Mouse (Mus musculus) liver, adult 2 months (tissue): ENCODE data around the gene Adamtsl2. TPM values are rescaled to one million over a fixed set of nuclear protein-coding genes. Genes with fewer than 3 reads are reported as not detected.

Source experiments
- DNase-seq: peaks from one replicate; pipeline ENCODE4 v3.0.0-alpha.2; 2011; ENCODE audit warnings: low read depth, low spot score; ENCODE audit errors: extremely low read depth
- H3K27ac ChIP-seq: fragments of 200-500 bp; replicated peaks from 2 replicates; pipeline ENCODE4 v1.5.1; 2012; ENCODE audit warnings: low read depth, mild to moderate bottlenecking, control low read depth, inconsistent platforms, low read length; ENCODE audit not compliant: insufficient read depth
- H3K27me3 ChIP-seq: fragments of 200-500 bp; 2 replicates; pipeline ENCODE4 v1.6.1; 2012; ENCODE audit warnings: mild to moderate bottlenecking, moderate library complexity, low read length, inconsistent platforms; ENCODE audit not compliant: control insufficient read depth, insufficient read depth
- H3K36me3 ChIP-seq: fragments of 200-500 bp; 2 replicates; pipeline ENCODE4 v1.6.1; 2012; ENCODE audit warnings: low read length, inconsistent platforms; ENCODE audit not compliant: control insufficient read depth, insufficient read depth
- H3K4me1 ChIP-seq: fragments of 200-500 bp; 2 replicates; pipeline ENCODE4 v1.6.1; 2011; ENCODE audit warnings: low read length; ENCODE audit not compliant: control insufficient read depth, insufficient read depth
- H3K4me3 ChIP-seq: fragments of 200-500 bp; 2 replicates; pipeline ENCODE4 v1.5.1; 2011; ENCODE audit warnings: low read depth, mild to moderate bottlenecking, control low read depth, low read length, moderate library complexity; ENCODE audit not compliant: insufficient read depth
- H3K79me2 ChIP-seq: fragments of 200-500 bp; 2 replicates; pipeline ENCODE4 v1.6.1; 2012; ENCODE audit warnings: inconsistent platforms, mild to moderate bottlenecking, low read length, moderate library complexity; ENCODE audit not compliant: control insufficient read depth, insufficient read depth
- H3K9ac ChIP-seq: fragments of 200-500 bp; 2 replicates; pipeline ENCODE4 v1.6.1; 2012; ENCODE audit warnings: low read depth, mild to moderate bottlenecking, control low read depth, inconsistent platforms, low read length
- CTCF ChIP-seq: fragments of 200-500 bp; IDR thresholded peaks from 2 replicates; pipeline ENCODE4 v1.5.1; 2011; ENCODE audit warnings: low read depth, low read length, control low read depth
- POLR2A ChIP-seq: fragments of 200-500 bp; IDR thresholded peaks from 2 replicates; pipeline ENCODE4 v1.6.1; 2011; ENCODE audit warnings: low read length, control low read depth; ENCODE audit not compliant: insufficient read depth; ENCODE audit errors: extremely low read depth
- WGBS: fragments of 180-500 bp; shearing (Covaris S2); methylation state at CpG from one replicate; pipeline ENCODE4 v1.1.7; 2018; 5-methylcytosine and 5-hydroxymethylcytosine counted together
- polyA plus RNA-seq: library from polyadenylated mRNA; depleted of rRNA; stranded (reverse); fragments of >200 nt; gene quantifications from 2 replicates; pipeline ENCODE4 v1.2.3, GENCODE M21; 2012
- total RNA-seq: library from RNA; depleted of rRNA; stranded (reverse); fragments of >200 nt; gene quantifications from 2 replicates; pipeline ENCODE4 v1.2.3, GENCODE M21; 2014

Adamtsl2 gene
- total and polyA plus RNA-seq, 2 experiments: 3.5 to 4.4 TPM

DNA sequence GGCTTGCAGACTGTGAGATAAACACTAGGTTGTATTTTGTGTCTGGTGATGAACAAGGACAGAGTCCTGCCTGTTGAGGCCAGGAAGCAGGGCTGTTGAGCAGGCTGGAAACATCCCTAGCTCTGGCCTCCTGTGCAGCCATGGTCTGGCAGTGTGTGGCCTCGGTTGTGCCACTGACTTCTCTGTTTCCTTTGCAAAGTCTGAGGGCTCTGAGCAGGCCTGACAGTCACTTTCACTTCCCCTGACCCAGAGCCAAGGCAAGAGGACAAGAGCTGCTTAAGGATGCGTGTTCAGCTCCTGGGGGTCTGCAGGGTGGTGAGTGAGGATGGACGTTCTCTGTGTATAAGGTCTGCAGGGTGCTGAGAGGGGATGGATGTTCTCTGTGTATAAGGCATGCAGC is 49.8 kb downstream of the Adamtsl2 start:
- TF ChIP-seq CTCF (no peak), POLR2A (no peak)
- Histone ChIP-seq H3K27ac (no peak overlapping the region), H3K4me1 (0 out of 2 replicates have a peak, but pooled peaks cover 1% of the 10 kb centered on the region), H3K9ac (no peak overlapping the region), H3K27me3 (no peaks in the 10 kb centered on the region), H3K36me3 (no peaks in the 10 kb centered on the region), H3K79me2 (no peaks in the 10 kb centered on the region), H3K4me3 (no peak overlapping the region)
- WGBS: 54% methylated on average over 3 of the region's 3 CpGs
- no peak for DNase-seq

DNA sequence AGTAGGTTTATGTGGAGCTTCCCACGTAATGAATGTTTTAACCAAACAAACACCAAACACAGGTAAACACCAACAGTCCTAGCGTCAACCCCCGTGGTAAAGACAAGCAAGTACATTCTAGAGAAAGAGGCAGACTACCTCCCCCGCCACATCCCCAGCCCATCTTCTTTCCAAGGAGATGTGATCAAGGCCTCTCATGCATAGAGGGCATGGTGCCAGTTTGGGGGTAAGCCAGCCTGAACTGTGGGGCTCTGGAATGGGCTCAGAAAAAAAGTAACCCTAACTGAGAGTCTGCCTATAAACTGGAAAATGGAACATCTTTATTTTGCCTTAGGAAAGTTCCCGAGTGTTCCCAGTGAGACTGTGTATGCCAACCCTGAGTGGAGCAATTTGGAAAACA is 56.8 kb downstream of the Adamtsl2 start:
- Histone ChIP-seq H3K27ac (no peak overlapping the region), H3K4me1 (no peaks in the 10 kb centered on the region), H3K9ac (no peak overlapping the region), H3K27me3 (no peaks in the 10 kb centered on the region; the same call in 1 of the 2 replicates), H3K4me3 (no peak overlapping the region), H3K79me2 (no peaks in the 10 kb centered on the region), H3K36me3 (no peaks in the 10 kb centered on the region)
- TF ChIP-seq POLR2A (no peak), CTCF (no peak)
- 71% methylated on average over 5 of the region's 5 CpGs for WGBS
- DNase-seq: no peak

- no peaks in the 10 kb centered on the region for H3K36me3 ChIP-seq
- WGBS: 63% methylated on average over 3 of the region's 3 CpGs
Observed at GRCm38 (mm10) chr2:27136336-27136735, 57.2 kb downstream of the Adamtsl2 start.

GRCm38 (mm10) chr2:27136789-27137188 is 57.6 kb downstream of the Adamtsl2 start:
- Histone ChIP-seq H3K9ac (no peak overlapping the region), H3K4me3 (no peak overlapping the region), H3K4me1 (no peaks in the 10 kb centered on the region), H3K79me2 (no peaks in the 10 kb centered on the region), H3K27me3 (no peaks in the 10 kb centered on the region; the same call in 1 of the 2 replicates), H3K27ac (no peak overlapping the region), H3K36me3 (no peaks in the 10 kb centered on the region)
- no peak for TF ChIP-seq POLR2A
- no peak for DNase-seq
- 42% methylated on average over 1 of the region's 1 CpGs for WGBS

More at GRCm38 (mm10) chr2:27136336-27136735, 57.2 kb downstream of the Adamtsl2 start:
- no peak for TF ChIP-seq CTCF
- no peak for TF ChIP-seq POLR2A
- no peak overlapping the region for H3K27ac ChIP-seq
- no peak for DNase-seq
- no peak overlapping the region for H3K4me3 ChIP-seq
- H3K9ac ChIP-seq: no peak overlapping the region
- H3K79me2 ChIP-seq: no peaks in the 10 kb centered on the region
- H3K4me1 ChIP-seq: no peaks in the 10 kb centered on the region
- no peaks in the 10 kb centered on the region; the same call in 1 of the 2 replicates for H3K27me3 ChIP-seq

GRCm38 (mm10) chr2:27138356-27138755 is 59.2 kb downstream of the Adamtsl2 start:
- H3K4me3 ChIP-seq: no peak overlapping the region
- H3K9ac ChIP-seq: no peak overlapping the region
- no peak overlapping the region for H3K27ac ChIP-seq
- no peak for DNase-seq
- peaks cover 2% of the 10 kb centered on the region; the same call in 1 of the 2 replicates for H3K27me3 ChIP-seq
- no peaks in the 10 kb centered on the region for H3K36me3 ChIP-seq
- H3K79me2 ChIP-seq: no peaks in the 10 kb centered on the region
- no peaks in the 10 kb centered on the region for H3K4me1 ChIP-seq
- no peak for TF ChIP-seq CTCF
- TF ChIP-seq POLR2A: no peak
- WGBS: 50% methylated on average over 4 of the region's 4 CpGs

DNA sequence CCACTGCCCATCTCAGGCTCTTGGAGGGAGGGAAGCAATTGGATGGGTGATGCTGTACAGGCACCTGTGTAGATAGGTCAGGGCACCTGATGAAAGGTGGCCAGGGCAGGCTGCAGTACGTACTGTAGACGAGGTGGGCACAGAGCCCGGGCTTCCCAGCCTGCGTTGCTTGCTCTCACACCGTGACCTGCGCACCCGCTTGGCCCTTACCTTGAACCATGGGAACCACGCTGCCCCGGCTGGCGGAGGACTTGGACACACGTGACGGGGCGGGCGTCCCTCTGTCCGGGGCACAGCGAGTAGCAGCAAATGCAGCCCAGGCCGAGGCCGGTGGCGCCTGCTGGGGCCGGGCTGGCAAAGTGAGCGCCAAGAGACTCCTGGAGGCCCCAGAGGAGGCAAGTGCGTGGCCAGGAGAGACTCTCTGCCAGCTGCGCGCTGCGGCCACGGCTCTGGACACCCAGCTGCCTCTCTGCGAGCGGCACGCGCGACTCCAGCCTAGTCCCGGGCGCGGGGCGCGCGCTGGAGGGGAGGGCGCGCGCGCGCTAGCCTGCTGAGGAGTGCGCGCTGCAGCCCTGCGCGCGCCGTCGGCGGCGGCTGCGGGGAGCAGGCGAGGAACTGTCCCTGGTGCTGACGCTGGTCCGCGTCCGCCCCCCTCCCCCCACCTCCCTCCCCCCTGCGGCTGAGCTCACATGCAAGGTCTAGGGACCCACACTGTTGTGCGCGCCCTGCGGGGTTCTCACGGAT is 62.9 kb downstream of the Adamtsl2 start, which contains the start of gene Fam163b:
TSS of gene Fam163b (minus strand) at position 542 of the 744 bp plus-strand sequence.
- peak; percentile 13 for DNase-seq
- Histone ChIP-seq H3K4me3 (no peak within 1 kb of the TSS), H3K27ac (no peak within 1 kb of the TSS), H3K36me3 (no peaks in the 10 kb centered on the region), H3K79me2 (no peaks in the 10 kb centered on the region), H3K4me1 (no peaks in the 10 kb centered on the region), H3K27me3 (peaks cover 2% of the 10 kb centered on the region; the same call in 1 of the 2 replicates), H3K9ac (no peak within 1 kb of the TSS)
- WGBS: 3% methylated on average over 62 of the region's 62 CpGs
- TF ChIP-seq POLR2A: no peak
- no peak for TF ChIP-seq CTCF
